Mouse (Mus musculus): Measurements from ENCODE around the gene Copg2.

- TF ChIP-seq GATA2 (IDR thresholded peaks at IDR 0.05; ENCODE audit: borderline replicate concordance, low read depth, low read length) = no peak
- TF ChIP-seq CTCF (IDR thresholded peaks at IDR 0.05; ENCODE audit: low read depth, low read length) = no peak
- no peak for TF ChIP-seq GATA1 (IDR thresholded peaks at IDR 0.05; ENCODE audit: borderline replicate concordance, low read length)
- no peak for TF ChIP-seq TAL1 (conservative IDR thresholded peaks at IDR 0.05; ENCODE audit: low read depth, low read length)
- TF ChIP-seq POLR2AphosphoS5 (IDR thresholded peaks at IDR 0.05; ENCODE audit: insufficient replicate concordance, low read depth, low read length) = no peak
Observed at GRCm38 (mm10) chr6:30855205-30855604, 41.4 kb downstream of the Copg2 start.

Measured in G1E (cell line).